Mouse (Mus musculus) lung, postnatal 10 days (tissue): ENCODE results near the gene Dtnbp1.

ENCODE experiments used
- DNase-seq: peaks from one replicate; pipeline ENCODE4 v3.0.0; 2021

Gene Dtnbp1

GRCm38 (mm10) chr13:44946880-44947635 is 54.9 kb downstream of the Dtnbp1 start:
- DNase-seq = no peak

- DNase-seq = no peak
Measured at GRCm38 (mm10) chr13:44943618-44944017, 58.3 kb downstream of the Dtnbp1 start.

- DNase-seq = peak; percentile 32
Measured at GRCm38 (mm10) chr13:44939326-44940035, 62.5 kb downstream of the Dtnbp1 start.

DNA sequence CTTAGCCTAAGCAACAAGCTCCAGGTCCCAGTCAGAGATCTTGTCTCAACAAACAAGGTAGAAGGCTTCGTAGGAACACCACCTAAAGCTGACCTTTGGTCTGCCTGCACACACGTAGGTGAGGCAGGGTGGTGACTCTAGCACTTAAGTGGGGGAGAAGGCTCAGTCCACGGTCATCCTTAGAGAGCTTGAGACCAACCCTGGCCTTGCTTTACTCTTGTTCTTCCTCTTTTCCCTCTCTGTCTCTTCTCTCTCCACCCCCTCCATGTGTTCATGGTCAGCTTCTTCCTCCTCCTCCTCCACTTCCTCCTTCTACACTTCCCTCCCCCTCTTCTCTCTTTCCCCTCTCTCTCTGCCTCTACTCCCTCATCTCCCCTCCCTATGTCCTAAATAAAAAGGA is 64.3 kb downstream of the Dtnbp1 start:
- DNase-seq = no peak

DNA sequence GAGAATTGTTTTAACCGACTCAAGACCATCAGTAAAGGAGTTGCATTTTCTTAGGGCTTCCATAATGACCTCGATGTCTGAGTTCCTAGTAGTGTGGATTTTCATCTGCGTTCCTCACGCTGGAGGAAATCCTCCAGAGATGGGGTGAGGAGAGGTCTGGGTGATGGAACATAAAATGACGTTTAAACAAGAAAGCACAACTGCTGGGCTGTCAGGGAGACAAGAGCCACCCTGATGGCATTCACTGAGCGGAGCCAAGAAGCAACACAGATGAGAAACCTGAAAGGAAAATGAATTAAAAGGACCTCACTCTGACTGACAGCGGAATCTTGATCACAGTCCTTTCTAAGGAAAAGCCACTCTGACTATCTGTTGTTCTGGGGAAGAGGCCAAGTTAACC is 68.4 kb downstream of the Dtnbp1 start:
- DNase-seq = no peak

GRCm38 (mm10) chr13:44932307-44933264 is 69.4 kb downstream of the Dtnbp1 start:
- no peak for DNase-seq

DNA sequence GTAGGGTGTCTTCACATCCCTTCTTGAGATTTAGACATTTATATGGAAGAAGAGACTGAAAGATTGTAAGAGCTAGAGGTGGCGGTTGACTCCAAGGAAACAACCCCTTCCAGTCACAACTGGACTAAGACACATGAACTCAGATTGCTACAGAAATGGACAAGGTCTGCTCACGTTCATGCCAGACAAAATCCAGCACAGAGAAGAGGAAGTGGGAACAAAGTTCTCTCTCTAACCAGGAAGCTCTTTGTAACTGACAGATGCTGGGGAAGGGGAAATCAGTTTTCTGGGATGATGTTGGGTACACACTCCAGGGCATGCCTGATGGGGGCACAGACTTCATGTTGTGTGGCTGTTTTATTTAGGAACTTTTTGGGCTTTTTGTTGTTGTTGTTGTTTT is 75.6 kb downstream of the Dtnbp1 start:
- no peak for DNase-seq

DNA sequence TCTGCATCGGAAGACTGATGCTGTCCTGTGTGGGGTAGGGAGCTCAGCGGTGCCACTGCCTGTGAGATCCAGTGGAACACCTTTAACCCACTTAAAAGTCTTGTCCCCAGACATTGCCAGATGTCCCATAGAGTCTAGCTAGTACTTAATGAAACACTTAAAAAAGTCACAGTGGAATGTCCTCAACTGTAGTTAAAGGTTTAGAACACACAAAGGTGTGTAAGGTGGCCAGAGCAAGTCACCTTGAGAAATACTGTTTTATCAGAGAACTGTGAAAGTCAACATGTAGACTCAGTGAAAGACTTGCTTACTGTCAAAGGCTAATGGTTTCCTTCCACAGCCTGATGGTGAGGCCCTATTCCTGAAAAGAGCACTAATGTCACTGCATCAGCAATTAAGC is 76.8 kb downstream of the Dtnbp1 start:
- DNase-seq = no peak

DNA sequence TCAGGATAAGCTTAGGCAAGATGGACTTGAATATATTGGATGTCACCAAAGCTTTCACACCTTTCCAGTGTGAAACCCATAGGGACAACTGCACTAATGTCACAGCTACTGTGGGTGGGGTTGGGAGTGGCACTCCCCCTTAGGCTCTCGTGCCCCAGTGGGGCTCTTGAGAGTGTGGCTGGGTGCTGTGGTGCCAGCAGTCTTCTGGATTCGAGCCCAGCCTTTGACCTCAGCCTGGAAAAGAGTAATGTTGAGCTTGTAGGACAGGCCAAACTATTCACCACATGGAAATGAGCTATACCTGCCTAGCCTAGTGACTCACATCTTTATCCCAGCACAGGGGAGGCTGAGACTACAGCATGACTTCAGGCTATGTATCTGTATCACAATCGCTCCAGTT is 77.9 kb downstream of the Dtnbp1 start:
- no peak for DNase-seq

- DNase-seq = no peak
Measured at GRCm38 (mm10) chr13:44921721-44922120, 80.2 kb downstream of the Dtnbp1 start.

GRCm38 (mm10) chr13:44921095-44921494 is 80.9 kb downstream of the Dtnbp1 start:
- DNase-seq = no peak

DNA sequence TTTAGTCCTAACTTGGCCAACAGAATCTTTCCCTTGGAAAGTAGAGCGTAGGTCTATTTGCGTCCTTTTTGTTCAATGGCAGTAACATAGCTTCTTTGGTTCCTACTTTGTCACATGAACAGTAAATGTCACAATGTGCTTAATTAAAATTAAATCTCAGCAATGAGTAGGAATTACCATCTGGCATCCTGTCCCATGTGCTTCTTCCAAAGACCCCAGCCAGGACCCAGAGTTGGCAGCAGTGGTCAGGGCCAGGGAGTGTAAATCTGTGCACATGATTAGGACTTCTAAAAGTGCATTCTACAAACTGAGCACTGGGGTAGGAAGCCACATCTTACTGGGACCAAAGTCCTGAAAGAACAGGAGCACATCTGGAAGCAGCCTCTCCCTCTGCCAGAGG is 83.7 kb downstream of the Dtnbp1 start:
- no peak for DNase-seq

DNA sequence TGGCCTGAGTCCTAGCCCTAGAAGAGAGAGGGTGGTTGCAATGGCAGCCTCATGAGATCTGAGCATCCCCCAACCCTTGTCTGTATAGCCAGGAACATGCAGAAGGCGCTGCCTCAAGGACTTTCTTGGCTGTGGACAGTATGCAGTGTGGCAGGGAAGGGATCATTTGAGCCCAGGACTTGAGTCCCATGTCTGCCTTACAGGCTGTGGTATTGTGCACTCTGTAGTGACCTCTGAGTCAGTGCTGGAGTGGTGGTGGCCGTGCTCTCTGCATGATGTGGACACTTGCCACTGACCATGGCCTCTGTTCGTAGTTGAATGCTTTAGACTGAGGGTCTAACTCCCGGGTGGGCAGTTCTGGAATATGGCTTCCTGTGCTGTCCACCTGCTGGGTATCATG is 84.7 kb downstream of the Dtnbp1 start:
- DNase-seq = no peak

GRCm38 (mm10) chr13:44915945-44916344 is 86.0 kb downstream of the Dtnbp1 start:
- peak; percentile 45 for DNase-seq

DNA sequence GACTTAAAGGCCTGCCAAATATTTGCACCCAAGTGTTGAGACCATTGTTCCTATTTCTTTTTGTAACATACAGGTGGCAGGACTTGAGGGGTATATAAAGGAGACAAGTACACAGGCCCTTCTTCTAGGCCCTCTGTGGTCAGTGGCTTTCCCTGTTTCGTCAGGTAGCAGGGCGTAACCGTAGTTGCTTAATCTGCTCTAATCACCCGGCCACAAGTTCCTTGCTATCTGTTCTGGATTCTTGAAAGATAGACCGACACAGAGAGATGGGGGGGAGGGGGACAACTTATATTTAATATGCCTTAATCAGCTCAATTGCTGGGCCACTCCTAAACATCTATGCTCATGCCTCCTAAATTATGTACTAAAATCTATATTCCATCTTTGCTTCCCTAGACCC is 86.6 kb downstream of the Dtnbp1 start:
- no peak for DNase-seq

- DNase-seq = no peak
Measured at GRCm38 (mm10) chr13:44913560-44913959, 88.4 kb downstream of the Dtnbp1 start.

DNA sequence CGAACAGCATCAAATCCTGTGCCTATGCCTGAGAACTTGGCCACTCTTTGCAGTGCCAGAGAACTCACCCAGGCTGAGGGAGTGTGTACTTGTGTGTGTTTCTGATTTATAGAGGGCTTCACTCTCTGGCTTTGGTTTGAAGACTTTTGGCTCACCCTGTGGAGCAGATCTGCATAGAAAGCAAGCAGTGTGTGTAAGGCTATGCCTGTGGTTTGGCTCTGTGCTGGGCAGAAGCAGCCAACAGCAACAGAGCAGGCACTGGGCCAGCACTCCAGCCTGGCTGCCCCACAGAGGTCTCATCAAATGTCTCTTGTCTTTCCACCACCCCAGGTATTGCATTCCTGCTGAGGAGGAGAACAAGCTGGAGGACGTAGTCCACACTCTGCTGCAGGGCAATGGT is 89.1 kb downstream of the Dtnbp1 start:
- peak; percentile 55 for DNase-seq

- DNase-seq = no peak
Measured at GRCm38 (mm10) chr13:44908790-44909189, 93.2 kb downstream of the Dtnbp1 start.

DNA sequence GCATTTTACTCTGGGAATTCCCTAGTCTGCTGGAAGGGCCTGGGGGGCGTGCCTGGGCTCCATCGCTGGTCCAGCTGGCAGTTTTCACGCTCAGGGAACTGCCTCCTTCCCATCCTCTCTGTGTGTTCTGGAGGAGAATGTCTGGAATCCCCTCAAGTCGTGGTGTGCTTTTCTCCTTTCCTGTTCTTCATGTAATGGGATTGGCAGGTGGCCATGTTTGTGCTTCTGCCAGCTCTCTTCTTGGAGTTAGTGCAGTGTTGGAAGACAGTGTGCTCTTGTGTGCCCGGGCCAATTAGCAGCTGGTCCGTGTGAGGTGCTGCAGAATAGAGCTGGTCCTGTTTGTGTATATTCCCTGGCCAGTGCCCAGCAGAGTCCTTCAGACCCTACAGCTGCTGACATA is 94.2 kb downstream of the Dtnbp1 start:
- DNase-seq = peak; percentile 96

- no peak for DNase-seq
Measured at GRCm38 (mm10) chr13:44906141-44906540, 95.8 kb downstream of the Dtnbp1 start.

GRCm38 (mm10) chr13:44904271-44904670 is 97.7 kb downstream of the Dtnbp1 start:
- no peak for DNase-seq

- DNase-seq = no peak
Measured at GRCm38 (mm10) chr13:44903416-44903815, 98.5 kb downstream of the Dtnbp1 start.

DNA sequence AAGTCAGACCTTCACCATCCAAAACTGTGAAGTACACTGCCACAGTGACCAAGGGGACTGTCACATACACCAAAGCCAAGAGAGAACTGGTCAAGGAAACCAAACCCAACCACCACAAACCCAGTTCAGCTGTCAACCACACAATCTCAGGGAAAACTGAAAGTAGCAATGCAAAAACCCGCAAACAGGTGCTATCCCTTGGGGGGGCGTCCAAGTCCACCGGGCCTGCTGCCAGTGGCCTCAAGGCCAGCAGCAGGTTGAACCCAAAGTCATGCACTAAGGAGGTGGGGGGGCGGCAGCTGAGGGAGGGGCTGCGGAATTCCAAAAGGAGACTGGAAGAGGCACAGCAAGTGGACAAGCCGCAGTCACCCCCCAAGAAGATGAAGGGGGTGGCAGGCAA is 99.6 kb downstream of the Dtnbp1 start:
- DNase-seq = no peak
